Mouse (Mus musculus): ENCODE data around the gene Nt5c. TPM values are rescaled to one million over a fixed set of nuclear protein-coding genes. Genes with fewer than 3 reads are reported as not detected.
"Not testable (repeated sequence)": the region's sequence is repeated elsewhere in the genome, so short reads cannot be mapped to it uniquely, and the experiment has no call there.

Gene Nt5c
- polyA plus RNA-seq (2014; fragmentation: Nextera tagmentation; extraction: Ambion mirVana) = 76.0 and 77.0 TPM in 2 replicates

DNA sequence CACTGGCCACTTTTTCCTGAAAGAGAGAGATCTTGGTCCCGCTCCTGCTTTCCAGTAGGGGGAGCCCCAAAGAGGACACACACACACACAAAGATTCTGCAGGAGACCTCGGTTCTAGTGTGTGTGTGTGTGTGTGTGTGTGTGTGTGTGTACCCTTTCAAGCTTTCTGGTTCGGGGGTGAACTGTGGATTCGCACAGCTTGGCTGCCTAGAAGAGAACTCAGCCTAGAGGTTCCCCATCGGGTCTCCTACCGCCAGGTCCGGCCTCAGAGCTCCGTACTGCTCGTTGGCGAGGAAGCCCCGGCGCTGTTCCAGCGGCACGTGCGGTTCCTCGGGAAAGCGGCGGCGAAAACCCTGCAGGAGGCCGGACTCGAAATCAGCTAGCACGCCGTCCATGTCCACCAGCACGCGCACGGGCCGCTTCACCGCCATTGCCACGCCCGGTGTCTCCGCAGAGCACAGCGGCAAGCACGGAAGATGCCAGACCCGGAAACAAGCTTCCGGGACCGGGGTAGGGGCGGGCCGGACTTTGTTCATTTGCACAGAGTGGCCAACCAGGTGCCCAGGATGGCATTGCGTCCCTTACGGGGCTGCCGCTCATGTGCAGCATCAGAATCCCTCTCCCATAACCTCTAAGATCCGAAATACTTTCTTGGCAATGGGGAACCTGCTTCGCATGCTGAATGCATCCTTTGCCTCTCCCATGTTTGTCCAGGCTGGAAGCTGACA, at the start of gene Nt5c:
TSS of gene Nt5c (minus strand) at position 507 of the 728 bp plus-strand sequence.
- WGBS = under 1% methylated on average over 37 of the region's 43 CpGs
- peak within 1 kb of the TSS; percentile 45; the same call in 1 of the 2 replicates for H3K27ac ChIP-seq (ENCODE audit: low read depth, low read length)
- H3K4me1 ChIP-seq (ENCODE audit: control insufficient read depth, insufficient read depth, low read length) = peaks cover 3% of the 10 kb centered on the region
- peak; percentile 81 for DNase-seq (ENCODE audit: low spot score)
- peak within 1 kb of the TSS; percentile 54 for H3K4me3 ChIP-seq (ENCODE audit: low read depth, low read length)
- no peaks in the 10 kb centered on the region for H3K9me3 ChIP-seq (ENCODE audit: control insufficient read depth, low read length)
- H3K4me2 ChIP-seq (ENCODE audit: low read depth) = peak within 1 kb of the TSS; percentile 56
- no peaks in the 10 kb centered on the region for H3K27me3 ChIP-seq (ENCODE audit: control insufficient read depth, insufficient read depth, low read length)
- no peaks in the 10 kb centered on the region for H3K36me3 ChIP-seq (ENCODE audit: control insufficient read depth, insufficient read depth, low read length)
- ATAC-seq (ENCODE audit: insufficient read depth, low FRiP score, low TSS enrichment) = peak; percentile 79
- H3K9ac ChIP-seq (ENCODE audit: low read length) = peak within 1 kb of the TSS; percentile 67

DNA sequence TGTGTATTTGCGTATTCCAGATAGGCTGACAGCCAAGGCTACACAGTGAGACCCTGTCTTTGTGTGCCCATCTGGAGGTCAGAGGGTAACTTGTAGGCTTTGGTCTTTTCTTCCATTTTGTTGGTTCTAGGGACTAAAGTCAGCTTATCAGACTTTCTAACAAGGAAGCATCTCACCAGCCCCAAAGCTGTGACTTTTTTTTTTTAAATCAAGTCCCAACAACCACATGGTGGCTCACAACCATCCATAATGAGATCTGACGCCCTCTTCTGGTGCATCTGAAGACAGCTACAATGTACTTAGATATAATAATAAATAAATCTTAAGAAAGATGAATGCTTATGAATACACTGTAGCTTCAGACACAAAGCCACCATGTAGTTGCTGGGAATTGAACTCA, 46.4 kb upstream of the Nt5c start:
- WGBS = 70% methylated on average over 2 of the region's 2 CpGs
- ATAC-seq (ENCODE audit: insufficient read depth, low FRiP score, low TSS enrichment) (no peak), DNase-seq (ENCODE audit: low spot score) (no peak)
- Histone ChIP-seq H3K36me3 (ENCODE audit: control insufficient read depth, insufficient read depth, low read length) (peaks cover 3% of the 10 kb centered on the region; the same call in 1 of the 2 replicates), H3K4me3 (ENCODE audit: low read depth, low read length) (no peak overlapping the region), H3K4me1 (ENCODE audit: control insufficient read depth, insufficient read depth, low read length) (peaks cover 12% of the 10 kb centered on the region; the same call in 1 of the 2 replicates), H3K27ac (ENCODE audit: low read depth, low read length) (no peak overlapping the region), H3K4me2 (ENCODE audit: low read depth) (no peak overlapping the region), H3K9ac (ENCODE audit: low read length) (no peak overlapping the region), H3K27me3 (ENCODE audit: control insufficient read depth, insufficient read depth, low read length) (no peaks in the 10 kb centered on the region), H3K9me3 (ENCODE audit: control insufficient read depth, low read length) (no peaks in the 10 kb centered on the region)

DNA sequence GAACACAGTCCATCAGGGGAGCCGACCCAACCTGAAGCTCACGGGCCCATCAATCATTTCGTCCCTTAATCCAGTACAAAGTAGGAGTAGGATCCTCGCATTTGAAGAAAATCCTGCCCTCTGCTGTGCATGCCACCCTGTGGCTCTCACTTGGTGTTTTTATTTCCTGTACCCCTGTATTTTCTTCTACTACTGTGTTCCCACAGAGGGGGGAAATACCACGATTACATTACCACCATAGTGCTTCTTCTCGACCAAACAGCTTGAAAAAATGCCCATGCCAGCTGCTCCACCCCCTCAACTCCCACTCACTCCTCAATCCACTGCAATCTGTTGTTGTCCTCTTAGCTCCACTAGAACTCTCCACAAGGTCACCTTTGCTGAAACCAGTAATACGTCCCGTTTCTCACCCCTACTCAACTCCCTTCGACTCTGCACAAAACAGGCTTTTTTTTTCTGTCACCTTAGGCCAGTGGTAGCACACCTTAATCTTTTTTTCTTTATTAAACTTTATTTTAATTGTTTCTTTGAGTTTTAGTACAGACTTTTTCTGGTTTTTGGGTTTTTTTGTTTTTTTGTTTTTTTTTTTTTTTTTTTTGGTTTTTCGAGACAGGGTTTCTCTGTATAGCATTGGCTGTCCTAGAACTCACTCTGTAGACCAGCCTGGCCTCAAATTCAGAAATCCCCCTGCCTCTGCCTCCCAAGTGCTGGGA, 45.4 kb upstream of the Nt5c start:
- H3K27ac ChIP-seq (ENCODE audit: low read depth, low read length) = peak overlapping the region; percentile 100
- peak overlapping the region; percentile 29 for H3K4me2 ChIP-seq (ENCODE audit: low read depth)
- peak overlapping the region; percentile 98; the same call in 1 of the 2 replicates for H3K4me3 ChIP-seq (ENCODE audit: low read depth, low read length)
- no peaks in the 10 kb centered on the region for H3K9me3 ChIP-seq (ENCODE audit: control insufficient read depth, low read length)
- 88% methylated on average over 10 of the region's 10 CpGs for WGBS
- no peak for DNase-seq (ENCODE audit: low spot score)
- H3K36me3 ChIP-seq (ENCODE audit: control insufficient read depth, insufficient read depth, low read length) = peaks cover 8% of the 10 kb centered on the region
- no peak overlapping the region for H3K9ac ChIP-seq (ENCODE audit: low read length)
- peaks cover 12% of the 10 kb centered on the region; the same call in 1 of the 2 replicates for H3K4me1 ChIP-seq (ENCODE audit: control insufficient read depth, insufficient read depth, low read length)
- H3K27me3 ChIP-seq (ENCODE audit: control insufficient read depth, insufficient read depth, low read length) = no peaks in the 10 kb centered on the region
- no peak for ATAC-seq (ENCODE audit: insufficient read depth, low FRiP score, low TSS enrichment)

DNA sequence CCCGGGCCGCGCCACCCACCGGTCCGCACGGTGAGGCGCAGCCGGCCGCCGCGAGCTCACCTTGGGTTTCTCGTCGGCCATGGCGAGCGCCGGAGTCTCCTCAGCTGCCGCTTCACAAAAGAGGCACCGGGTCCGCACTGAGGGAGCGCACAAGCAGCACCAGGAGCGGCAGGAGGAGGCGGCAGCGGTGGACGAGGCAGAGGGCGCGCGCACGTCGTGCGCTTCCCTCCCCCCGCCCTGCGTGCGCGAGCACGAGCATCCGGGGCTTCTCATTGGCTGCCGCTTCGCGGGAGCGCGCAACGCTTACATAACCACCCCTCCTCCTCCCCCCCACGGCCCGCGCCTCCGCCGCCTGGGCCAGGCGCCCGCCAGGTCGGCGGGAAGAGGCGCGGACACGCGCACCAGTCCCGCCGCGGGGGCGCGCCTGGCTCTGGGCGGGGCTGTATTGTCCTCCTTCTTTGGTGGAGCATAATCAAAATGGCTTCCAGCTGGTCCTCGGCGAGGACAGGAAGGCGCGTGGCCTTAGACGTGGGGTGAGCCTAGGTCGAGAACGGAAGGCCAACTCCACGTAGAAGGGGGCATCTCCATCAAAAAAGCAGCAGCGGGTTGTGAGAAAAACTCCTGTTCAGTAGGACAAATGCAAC, 44.5 kb upstream of the Nt5c start, which contains the start of gene Sumo2:
TSS of gene Sumo2 (minus strand) at position 239 of the 644 bp plus-strand sequence.
- ATAC-seq (ENCODE audit: insufficient read depth, low FRiP score, low TSS enrichment) = peak; percentile 88
- no peaks in the 10 kb centered on the region for H3K9me3 ChIP-seq (ENCODE audit: control insufficient read depth, low read length)
- peak within 1 kb of the TSS; percentile 100 for H3K27ac ChIP-seq (ENCODE audit: low read depth, low read length)
- peak; percentile 100 for DNase-seq (ENCODE audit: low spot score)
- peak within 1 kb of the TSS; percentile 78 for H3K4me2 ChIP-seq (ENCODE audit: low read depth)
- H3K27me3 ChIP-seq (ENCODE audit: control insufficient read depth, insufficient read depth, low read length) = no peaks in the 10 kb centered on the region
- 1% methylated on average over 60 of the region's 70 CpGs for WGBS
- peaks cover 12% of the 10 kb centered on the region; the same call in 1 of the 2 replicates for H3K4me1 ChIP-seq (ENCODE audit: control insufficient read depth, insufficient read depth, low read length)
- H3K36me3 ChIP-seq (ENCODE audit: control insufficient read depth, insufficient read depth, low read length) = peaks cover 14% of the 10 kb centered on the region
- peak within 1 kb of the TSS; percentile 98 for H3K4me3 ChIP-seq (ENCODE audit: low read depth, low read length)
- H3K9ac ChIP-seq (ENCODE audit: low read length) = peak within 1 kb of the TSS; percentile 98

DNA sequence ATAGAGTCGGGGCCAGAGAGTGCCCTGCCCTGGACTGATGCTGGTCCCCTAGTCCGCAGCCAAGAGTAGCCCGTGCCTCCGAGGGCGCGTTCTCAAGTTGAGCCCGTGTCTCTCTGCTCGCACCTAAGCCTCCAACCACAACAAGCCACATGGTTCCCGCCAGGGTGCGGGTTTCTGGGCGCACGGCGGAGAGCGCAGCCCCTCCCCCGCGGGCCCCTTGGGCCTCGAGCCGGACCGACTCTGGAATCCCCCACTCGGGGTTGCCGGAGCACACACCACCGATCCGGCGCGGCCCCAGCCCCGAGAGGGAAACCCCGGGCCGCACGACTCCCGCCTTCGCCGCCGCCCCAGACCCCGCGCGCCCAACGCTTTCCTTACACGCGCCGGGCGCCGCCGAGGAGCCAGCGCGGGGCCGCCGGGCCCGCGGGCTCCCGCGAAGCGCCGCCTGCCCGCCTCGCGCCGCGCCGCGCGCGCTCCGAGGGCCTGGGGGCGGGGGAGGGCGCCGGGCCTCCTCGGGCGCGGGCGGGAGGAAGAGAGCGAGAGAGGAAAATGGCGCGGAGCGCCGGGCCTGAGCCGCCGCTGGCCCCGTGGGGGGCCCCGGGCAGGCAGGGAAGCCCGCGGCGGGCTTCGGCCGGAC, 43.9 kb upstream of the Nt5c start:
- Histone ChIP-seq H3K4me3 (ENCODE audit: low read depth, low read length) (peak overlapping the region; percentile 98), H3K27ac (ENCODE audit: low read depth, low read length) (peak overlapping the region; percentile 100), H3K36me3 (ENCODE audit: control insufficient read depth, insufficient read depth, low read length) (peaks cover 14% of the 10 kb centered on the region), H3K9me3 (ENCODE audit: control insufficient read depth, low read length) (no peaks in the 10 kb centered on the region), H3K27me3 (ENCODE audit: control insufficient read depth, insufficient read depth, low read length) (no peaks in the 10 kb centered on the region), H3K9ac (ENCODE audit: low read length) (peak overlapping the region; percentile 98), H3K4me1 (ENCODE audit: control insufficient read depth, insufficient read depth, low read length) (peaks cover 12% of the 10 kb centered on the region; the same call in 1 of the 2 replicates), H3K4me2 (ENCODE audit: low read depth) (peak overlapping the region; percentile 78)
- peak; percentile 81 for DNase-seq (ENCODE audit: low spot score)
- ATAC-seq (ENCODE audit: insufficient read depth, low FRiP score, low TSS enrichment) = peak; percentile 64
- WGBS = under 1% methylated on average over 76 of the region's 84 CpGs

DNA sequence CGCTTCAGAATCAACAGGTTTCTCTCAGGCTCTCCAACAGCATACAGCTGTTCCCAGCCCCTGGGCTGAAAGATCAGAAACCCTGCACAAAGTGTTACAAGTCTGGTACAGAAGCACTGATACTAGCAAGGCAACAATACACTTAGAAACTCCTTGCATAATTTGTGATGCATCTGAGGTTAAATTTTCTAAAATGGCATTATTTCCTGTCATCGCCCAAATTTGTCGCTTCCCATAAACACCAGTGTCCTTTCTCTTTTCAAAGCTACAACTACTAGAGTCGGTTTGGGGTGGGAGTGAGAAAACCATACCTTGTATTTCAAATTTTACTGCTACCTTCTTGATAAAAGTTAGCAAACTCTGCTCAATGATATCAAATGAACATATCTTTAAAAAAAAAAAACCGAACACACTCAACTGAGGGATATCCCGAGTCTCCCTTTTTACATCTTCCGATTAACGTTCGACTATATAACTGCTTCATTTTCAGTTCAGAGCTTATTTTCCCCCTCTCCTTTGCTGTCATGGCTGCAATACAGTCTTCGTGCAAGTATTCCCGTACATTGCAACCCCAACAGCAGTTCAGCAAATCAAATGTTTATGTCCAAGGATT, 43.2 kb upstream of the Nt5c start:
- H3K4me2 ChIP-seq (ENCODE audit: low read depth) = peak overlapping the region; percentile 78
- no peaks in the 10 kb centered on the region for H3K27me3 ChIP-seq (ENCODE audit: control insufficient read depth, insufficient read depth, low read length)
- ATAC-seq (ENCODE audit: insufficient read depth, low FRiP score, low TSS enrichment) (no peak), DNase-seq (ENCODE audit: low spot score) (no peak)
- H3K36me3 ChIP-seq (ENCODE audit: control insufficient read depth, insufficient read depth, low read length) = peaks cover 18% of the 10 kb centered on the region
- peak overlapping the region; percentile 98 for H3K9ac ChIP-seq (ENCODE audit: low read length)
- peak overlapping the region; percentile 100 for H3K27ac ChIP-seq (ENCODE audit: low read depth, low read length)
- H3K4me1 ChIP-seq (ENCODE audit: control insufficient read depth, insufficient read depth, low read length) = peaks cover 12% of the 10 kb centered on the region; the same call in 1 of the 2 replicates
- no peaks in the 10 kb centered on the region for H3K9me3 ChIP-seq (ENCODE audit: control insufficient read depth, low read length)
- 7% methylated on average over 11 of the region's 11 CpGs for WGBS
- peak overlapping the region; percentile 98 for H3K4me3 ChIP-seq (ENCODE audit: low read depth, low read length)

DNA sequence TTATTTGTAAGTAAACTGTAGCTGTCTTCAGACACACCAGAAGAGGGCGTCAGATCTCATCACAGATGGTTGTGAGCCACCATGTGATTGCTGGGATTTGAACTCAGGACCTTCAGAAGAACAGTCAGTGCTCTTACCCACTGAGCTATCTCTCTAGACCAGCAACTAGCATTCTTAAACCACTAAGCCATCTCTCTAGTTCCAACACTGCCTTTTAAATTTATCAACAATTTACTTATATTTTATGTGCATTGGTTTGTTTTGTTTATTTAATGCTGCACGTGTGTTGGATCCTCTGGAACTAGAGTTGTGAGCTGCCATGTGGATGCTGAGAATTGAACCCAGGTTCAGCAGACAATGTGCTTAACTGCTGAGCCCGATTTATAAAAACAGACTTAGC, 34.8 kb upstream of the Nt5c start:
- not testable (repeated sequence) for ATAC-seq (ENCODE audit: insufficient read depth, low FRiP score, low TSS enrichment); DNase-seq (ENCODE audit: low spot score); H3K27me3 ChIP-seq (ENCODE audit: control insufficient read depth, insufficient read depth, low read length); H3K4me3 ChIP-seq (ENCODE audit: low read depth, low read length); H3K27ac ChIP-seq (ENCODE audit: low read depth, low read length); H3K9me3 ChIP-seq (ENCODE audit: control insufficient read depth, low read length); H3K4me2 ChIP-seq (ENCODE audit: low read depth); H3K4me1 ChIP-seq (ENCODE audit: control insufficient read depth, insufficient read depth, low read length); H3K9ac ChIP-seq (ENCODE audit: low read length)
- 90% methylated on average over 3 of the region's 3 CpGs for WGBS
- peaks cover 12% of the 10 kb centered on the region for H3K36me3 ChIP-seq (ENCODE audit: control insufficient read depth, insufficient read depth, low read length)

DNA sequence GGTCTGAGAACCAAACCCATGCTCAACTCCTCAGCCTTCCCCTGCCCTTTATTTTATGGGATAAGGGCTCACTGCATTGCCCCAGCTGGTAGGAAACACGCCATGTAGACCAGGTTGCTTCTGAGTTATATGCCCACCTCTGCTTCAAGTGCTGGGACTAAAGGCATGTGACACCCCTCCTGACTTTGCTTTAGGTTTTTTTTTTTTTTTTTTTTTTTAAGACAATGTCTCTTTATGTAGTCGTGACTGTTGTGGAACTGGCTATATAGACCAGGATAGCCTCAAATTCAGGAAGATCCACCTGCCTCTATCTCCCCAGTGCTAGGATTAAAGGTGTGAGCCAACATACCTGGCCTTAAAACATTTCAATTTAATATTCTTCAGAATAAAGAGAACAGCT, 31.0 kb upstream of the Nt5c start:
- DNase-seq (ENCODE audit: low spot score) = no peak
- H3K9me3 ChIP-seq (ENCODE audit: control insufficient read depth, low read length) = no peaks in the 10 kb centered on the region
- H3K27me3 ChIP-seq (ENCODE audit: control insufficient read depth, insufficient read depth, low read length) = no peaks in the 10 kb centered on the region
- no peak overlapping the region for H3K27ac ChIP-seq (ENCODE audit: low read depth, low read length)
- no peaks in the 10 kb centered on the region for H3K4me1 ChIP-seq (ENCODE audit: control insufficient read depth, insufficient read depth, low read length)
- no peak overlapping the region for H3K4me3 ChIP-seq (ENCODE audit: low read depth, low read length)
- H3K4me2 ChIP-seq (ENCODE audit: low read depth) = no peak overlapping the region
- H3K9ac ChIP-seq (ENCODE audit: low read length) = no peak overlapping the region
- WGBS = 90% methylated on average over 2 of the region's 2 CpGs
- no peak for ATAC-seq (ENCODE audit: insufficient read depth, low FRiP score, low TSS enrichment)
- peaks cover 6% of the 10 kb centered on the region; the same call in 1 of the 2 replicates for H3K36me3 ChIP-seq (ENCODE audit: control insufficient read depth, insufficient read depth, low read length)

All from neural tube, embryonic 11.5 days (tissue).